Mouse (Mus musculus) lung, postnatal 0 days (tissue): Measurements from ENCODE around the gene Anxa6. TPM values are rescaled to one million over a fixed set of nuclear protein-coding genes. Genes with fewer than 3 reads are reported as not detected.
"Not testable (repeated sequence)": the region's sequence is repeated elsewhere in the genome, so short reads cannot be mapped to it uniquely, and the experiment has no call there.

ENCODE experiments used
- ATAC-seq: fragments of 200-750 bp; cut with Nextera tagmentation; 2 replicates; pipeline ENCODE4 v1.8.0; 2017; ENCODE audit warnings: moderate library complexity
- DNase-seq: peaks from one replicate; pipeline ENCODE4 v3.0.0-alpha.2; 2016; ENCODE audit warnings: low spot score
- H3K27ac ChIP-seq: fragments of 300-500 bp; sonication (generic); 2 replicates; pipeline ENCODE4 v1.5.1; 2014; ENCODE audit warnings: antibody characterized with exemption, mild to moderate bottlenecking, low read length, mixed read lengths
- H3K27me3 ChIP-seq: fragments of 300-500 bp; sonication (generic); replicated peaks from 2 replicates; pipeline ENCODE4 v1.6.1; 2014; ENCODE audit warnings: low read length, mixed read lengths; ENCODE audit not compliant: insufficient read depth
- H3K36me3 ChIP-seq: fragments of 300-500 bp; sonication (generic); 2 replicates; pipeline ENCODE4 v1.6.1; 2014; ENCODE audit warnings: low read length, mixed read lengths; ENCODE audit not compliant: insufficient read depth
- H3K4me1 ChIP-seq: fragments of 300-500 bp; sonication (generic); 2 replicates; pipeline ENCODE4 v1.6.1; 2014; ENCODE audit warnings: antibody characterized with exemption, low read depth, low read length, mixed read lengths; ENCODE audit not compliant: insufficient read depth
- H3K4me2 ChIP-seq: fragments of 300-500 bp; sonication (generic); replicated peaks from 2 replicates; pipeline ENCODE4 v1.6.1; 2014; ENCODE audit warnings: low read depth, mild to moderate bottlenecking, low read length, moderate library complexity, mixed read lengths
- H3K4me3 ChIP-seq: fragments of 300-500 bp; sonication (generic); 2 replicates; pipeline ENCODE4 v1.5.1; 2014; ENCODE audit warnings: low read depth, low read length
- H3K9ac ChIP-seq: fragments of 300-500 bp; sonication (generic); replicated peaks from 2 replicates; pipeline ENCODE4 v1.6.1; 2014; ENCODE audit warnings: low read depth, mild to moderate bottlenecking
- H3K9me3 ChIP-seq: fragments of 300-500 bp; sonication (generic); 2 replicates; pipeline ENCODE4 v1.6.1; 2016; ENCODE audit warnings: low read length, mixed read lengths
- CTCF ChIP-seq: IDR thresholded peaks from 2 replicates; pipeline ENCODE4 v1.5.1; 2016; ENCODE audit warnings: antibody characterized with exemption, mild to moderate bottlenecking
- EP300 ChIP-seq: IDR thresholded peaks from 2 replicates; pipeline ENCODE4 v1.6.1; 2016; ENCODE audit warnings: antibody characterized with exemption, mild to moderate bottlenecking, control low read depth
- WGBS: fragments of 180-500 bp; shearing (Covaris S2); extraction: QIAGEN DNeasy Blood & Tissue Kit; methylation state at CpG from one replicate; pipeline ENCODE4 v1.1.7; 2014; 5-methylcytosine and 5-hydroxymethylcytosine counted together
- polyA plus RNA-seq: library from polyadenylated mRNA; unstranded; fragments of >200 nt; fragmentation: Nextera tagmentation; extraction: Ambion mirVana; gene quantifications from 2 replicates; pipeline ENCODE4 v1.2.1, GENCODE M21; 2015

The Anxa6 gene
- polyA plus RNA-seq, 1 experiment from 2014 or later, result 228 TPM

DNA sequence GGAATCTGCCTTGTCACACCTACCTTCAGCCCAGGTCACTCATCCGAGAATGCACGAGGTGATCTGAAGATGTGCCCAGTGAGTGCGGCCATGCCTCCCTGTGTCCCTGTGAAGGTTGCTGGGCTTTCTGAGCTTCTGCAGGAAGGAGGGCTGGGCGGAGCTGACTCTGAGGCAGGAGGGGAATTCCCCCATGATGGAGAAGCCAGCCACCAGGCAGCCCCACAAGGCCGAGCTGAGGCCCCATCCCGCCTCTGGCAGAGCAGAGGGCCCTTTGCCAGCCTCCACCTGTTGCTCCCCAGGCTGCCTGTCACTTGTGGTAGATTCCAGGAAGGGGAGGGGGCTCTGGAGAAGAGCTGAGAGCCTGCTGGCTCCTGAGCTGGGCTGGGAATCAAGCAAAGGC lies 70.4 kb downstream of the Anxa6 start, which contains the start of gene Tnip1:
TSS of gene Tnip1 (minus strand) at position 108 of the 400 bp plus-strand sequence.
- WGBS, result 19% methylated on average over 6 of the region's 6 CpGs
- no peak within 1 kb of the TSS for H3K4me2 ChIP-seq
- no peaks in the 10 kb centered on the region for H3K4me1 ChIP-seq
- no peaks in the 10 kb centered on the region for H3K9me3 ChIP-seq
- H3K27me3 ChIP-seq, result no peaks in the 10 kb centered on the region
- no peak within 1 kb of the TSS for H3K9ac ChIP-seq
- no peak within 1 kb of the TSS for H3K4me3 ChIP-seq
- H3K36me3 ChIP-seq, result no peaks in the 10 kb centered on the region
- H3K27ac ChIP-seq, result no peak within 1 kb of the TSS
- no peak for DNase-seq
- TF ChIP-seq CTCF (no peak), EP300 (no peak)
- ATAC-seq, result no peak

DNA sequence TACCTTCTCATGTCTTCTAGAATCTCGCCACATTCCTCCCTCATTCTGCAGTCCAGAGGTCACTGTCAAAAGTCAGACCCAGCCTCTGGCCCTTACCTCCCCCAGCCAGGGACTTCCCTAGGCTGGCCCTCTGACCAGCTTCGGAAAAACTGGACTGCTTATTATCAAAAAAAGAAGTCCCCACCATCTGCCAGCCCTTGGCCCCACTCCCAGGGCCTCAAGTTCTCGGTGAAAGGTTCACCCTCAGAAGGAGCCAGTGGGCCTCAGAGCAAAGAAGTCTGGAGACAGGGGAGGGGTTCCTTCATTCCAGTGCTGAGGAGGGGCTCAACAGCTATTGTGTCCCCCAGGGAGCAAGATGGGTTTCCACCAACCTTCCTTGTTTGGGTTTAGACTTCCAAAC lies 71.3 kb downstream of the Anxa6 start:
- Histone ChIP-seq H3K9me3 (no peaks in the 10 kb centered on the region), H3K27me3 (no peaks in the 10 kb centered on the region), H3K36me3 (no peaks in the 10 kb centered on the region), H3K4me3 (no peak overlapping the region), H3K27ac (no peak overlapping the region), H3K4me1 (no peaks in the 10 kb centered on the region), H3K4me2 (no peak overlapping the region), H3K9ac (no peak overlapping the region)
- DNase-seq, result no peak
- TF ChIP-seq EP300, result no peak
- TF ChIP-seq CTCF, result no peak
- WGBS, result 50% methylated on average over 3 of the region's 3 CpGs
- ATAC-seq, result no peak

DNA sequence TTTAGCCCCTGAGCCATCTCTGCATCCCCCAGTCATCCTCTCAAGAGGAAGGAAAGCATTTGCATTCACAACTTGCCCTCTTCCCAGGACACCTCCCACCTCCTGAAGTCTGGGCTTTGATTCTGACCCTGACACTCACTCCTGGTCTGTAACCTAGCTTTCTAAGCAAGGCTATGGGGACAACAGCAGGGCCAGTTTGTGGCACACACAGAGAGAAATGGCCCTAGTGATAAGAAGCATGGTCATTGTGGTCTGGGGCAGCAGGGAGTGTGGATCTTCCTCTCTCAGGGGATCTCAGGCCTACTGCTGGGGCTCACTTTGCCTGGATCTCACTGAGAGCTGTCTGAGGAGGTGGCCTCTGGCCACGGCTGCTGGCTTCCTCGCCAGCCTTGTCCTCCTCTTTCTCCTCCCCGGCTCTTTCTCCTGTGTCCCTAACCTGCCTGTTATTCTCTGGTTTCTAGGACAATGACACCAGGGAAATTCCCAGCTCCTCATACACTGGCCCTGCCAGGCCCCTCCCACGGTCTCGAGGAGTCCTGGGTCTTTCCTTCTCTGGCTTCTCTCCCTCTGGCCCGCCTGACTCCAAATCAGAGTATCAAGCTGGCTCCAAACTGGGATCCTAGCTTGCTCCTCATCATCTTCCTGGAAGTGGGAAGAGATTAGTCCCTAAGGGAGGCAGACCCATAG lies 71.9 kb downstream of the Anxa6 start:
- Histone ChIP-seq H3K9me3 (no peaks in the 10 kb centered on the region), H3K36me3 (no peaks in the 10 kb centered on the region), H3K27me3 (no peaks in the 10 kb centered on the region), H3K4me1 (no peaks in the 10 kb centered on the region), H3K27ac (no peak overlapping the region), H3K4me2 (no peak overlapping the region), H3K9ac (no peak overlapping the region), H3K4me3 (no peak overlapping the region)
- DNase-seq (no peak), ATAC-seq (no peak)
- WGBS, result 51% methylated on average over 6 of the region's 6 CpGs
- no peak for TF ChIP-seq CTCF
- no peak for TF ChIP-seq EP300

DNA sequence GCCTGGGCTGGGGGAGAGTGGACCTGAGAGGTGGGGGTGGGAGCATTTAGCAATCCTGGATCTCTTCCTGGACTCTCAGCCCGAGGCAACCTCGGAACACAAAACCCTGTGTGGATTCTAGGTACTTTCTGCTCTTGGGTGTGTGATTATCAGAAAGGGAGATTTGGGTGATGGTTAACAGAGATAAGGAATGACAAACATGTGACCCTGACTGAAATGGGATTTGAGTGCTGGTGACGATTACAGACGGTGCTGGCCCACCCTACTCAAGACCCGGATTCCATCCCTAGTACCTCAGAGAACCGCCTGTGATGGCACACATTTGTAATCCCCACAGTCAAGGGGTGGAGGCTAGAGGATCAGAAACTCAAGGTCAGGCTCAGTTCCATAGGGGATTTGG lies 73.0 kb downstream of the Anxa6 start:
- no peaks in the 10 kb centered on the region for H3K36me3 ChIP-seq
- H3K4me1 ChIP-seq, result no peaks in the 10 kb centered on the region
- WGBS, result 53% methylated on average over 6 of the region's 6 CpGs
- H3K9ac ChIP-seq, result no peak overlapping the region
- no peak overlapping the region for H3K4me2 ChIP-seq
- no peak for DNase-seq
- ATAC-seq, result no peak
- TF ChIP-seq EP300 (no peak), CTCF (no peak)
- H3K27me3 ChIP-seq, result no peaks in the 10 kb centered on the region
- H3K4me3 ChIP-seq, result no peak overlapping the region
- H3K9me3 ChIP-seq, result no peaks in the 10 kb centered on the region
- no peak overlapping the region for H3K27ac ChIP-seq

DNA sequence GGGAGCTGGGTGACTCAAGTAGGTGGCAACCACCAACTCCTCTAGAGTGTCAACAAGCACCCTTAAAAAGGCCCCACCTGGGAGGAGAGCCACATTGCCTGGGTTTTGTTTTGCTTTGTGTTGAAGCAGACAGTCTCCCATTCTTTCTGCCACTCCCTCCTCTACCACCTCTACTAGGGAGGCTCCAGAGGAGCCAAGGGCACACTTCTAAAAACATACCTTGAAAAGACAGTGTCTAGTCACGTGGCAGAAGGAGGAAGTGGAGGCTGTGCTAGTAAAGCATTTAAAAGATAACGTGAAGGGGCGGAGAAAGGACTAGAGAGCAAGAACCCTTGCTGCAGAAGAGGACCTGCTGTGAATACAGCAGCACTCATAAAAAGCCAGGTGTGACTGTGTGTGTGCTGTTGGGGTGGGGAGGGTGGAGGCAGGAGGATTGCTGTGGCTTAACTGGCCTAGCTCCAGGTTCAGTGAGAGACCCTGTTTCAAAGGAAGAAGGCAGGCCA lies 74.6 kb downstream of the Anxa6 start:
- Histone ChIP-seq H3K36me3 (no peaks in the 10 kb centered on the region), H3K27ac (peak overlapping the region; percentile 55; the same call in 1 of the 2 replicates), H3K9me3 (no peaks in the 10 kb centered on the region), H3K4me1 (no peaks in the 10 kb centered on the region), H3K4me3 (no peak overlapping the region), H3K9ac (no peak overlapping the region), H3K4me2 (no peak overlapping the region), H3K27me3 (no peaks in the 10 kb centered on the region)
- peak; percentile 27 for ATAC-seq
- peak; percentile 64 for DNase-seq
- no peak for TF ChIP-seq CTCF
- peak; percentile 23; the same call in 1 of the 2 replicates for TF ChIP-seq EP300
- 20% methylated on average over 3 of the region's 3 CpGs for WGBS

- H3K36me3 ChIP-seq, H3K9me3 ChIP-seq, H3K27me3 ChIP-seq, H3K4me2 ChIP-seq, H3K27ac ChIP-seq, H3K4me1 ChIP-seq, DNase-seq, H3K9ac ChIP-seq, ATAC-seq, H3K4me3 ChIP-seq: not testable (repeated sequence)
- WGBS, result 81% methylated on average over 3 of the region's 3 CpGs
Observed at GRCm38 (mm10) chr11:54957708-54958107, 75.5 kb downstream of the Anxa6 start.
